Mouse (Mus musculus) neural tube, embryonic 14.5 days (tissue): ENCODE data around the gene Gramd1b. TPM values are rescaled to one million over a fixed set of nuclear protein-coding genes. Genes with fewer than 3 reads are reported as not detected.
A peak's percentile ranks its signal among the peaks of the same experiment; 100 is the strongest.

Source experiments
- ATAC-seq: fragments of 200-750 bp; cut with Nextera tagmentation; 2 replicates; pipeline ENCODE4 v1.8.0; 2017; ENCODE audit warnings: low read depth, mild to moderate bottlenecking, moderate TSS enrichment, moderate library complexity
- H3K27ac ChIP-seq: fragments of 300-500 bp; sonication (generic); 2 replicates; pipeline ENCODE4 v1.5.1; 2014; ENCODE audit warnings: low read depth, mild to moderate bottlenecking, control low read depth, low read length, moderate library complexity, mixed read lengths
- H3K27me3 ChIP-seq: fragments of 300-500 bp; sonication (generic); 2 replicates; pipeline ENCODE4 v1.6.1; 2014; ENCODE audit warnings: low read length; ENCODE audit not compliant: control insufficient read depth, insufficient read depth
- H3K36me3 ChIP-seq: fragments of 300-500 bp; sonication (generic); 2 replicates; pipeline ENCODE4 v1.6.1; 2014; ENCODE audit warnings: low read length, mixed read lengths; ENCODE audit not compliant: control insufficient read depth, insufficient read depth
- H3K4me1 ChIP-seq: fragments of 300-500 bp; sonication (generic); 2 replicates; pipeline ENCODE4 v1.6.1; 2014; ENCODE audit warnings: low read length; ENCODE audit not compliant: control insufficient read depth, insufficient read depth
- H3K4me2 ChIP-seq: fragments of 300-500 bp; sonication (generic); 2 replicates; pipeline ENCODE4 v1.6.1; 2014; ENCODE audit warnings: mild to moderate bottlenecking, low read depth, low read length, control low read depth
- H3K4me3 ChIP-seq: fragments of 300-500 bp; sonication (generic); 2 replicates; pipeline ENCODE4 v1.5.1; 2014; ENCODE audit warnings: low read depth, low read length, control low read depth, mixed read lengths
- H3K9ac ChIP-seq: fragments of 300-500 bp; sonication (generic); replicated peaks from 2 replicates; pipeline ENCODE4 v1.6.1; 2014; ENCODE audit warnings: low read depth, mild to moderate bottlenecking, control low read depth, low read length, mixed read lengths
- H3K9me3 ChIP-seq: fragments of 300-500 bp; sonication (generic); 2 replicates; pipeline ENCODE4 v1.6.1; 2016; ENCODE audit warnings: low read length; ENCODE audit not compliant: control insufficient read depth
- WGBS: fragments of 180-500 bp; shearing (Covaris S2); extraction: QIAGEN DNeasy Blood & Tissue Kit; methylation state at CpG from one replicate; pipeline ENCODE4 v1.1.7; 2014; 5-methylcytosine and 5-hydroxymethylcytosine counted together
- polyA plus RNA-seq: library from polyadenylated mRNA; unstranded; fragments of >200 nt; fragmentation: Nextera tagmentation; extraction: Ambion mirVana; gene quantifications from 2 replicates; pipeline ENCODE4 v1.2.1, GENCODE M21; 2014

The Gramd1b gene
- polyA plus RNA-seq, 1 experiment from 2014 or later: 13.9 TPM

DNA sequence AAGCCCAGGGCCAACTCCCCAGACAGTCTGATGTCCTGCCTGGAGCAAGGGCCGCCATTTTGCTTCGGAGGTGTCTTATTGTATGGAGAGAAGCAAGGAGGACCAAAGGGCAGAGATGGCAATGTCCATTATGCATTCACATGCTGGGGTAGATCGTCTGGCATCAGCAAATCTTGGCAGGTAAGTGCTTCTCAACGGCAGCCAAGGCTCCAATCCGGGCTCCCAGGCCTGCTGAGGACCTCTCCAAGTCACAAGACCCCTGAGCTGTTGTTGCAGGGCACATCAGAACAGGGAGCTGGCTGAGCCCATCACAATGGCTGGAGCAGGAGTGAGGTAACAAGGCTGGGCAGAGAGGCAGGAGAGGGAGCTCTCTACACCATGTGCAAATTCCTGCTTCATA, 237.4 kb downstream of the Gramd1b start:
- WGBS: 96% methylated on average over 5 of the region's 5 CpGs
- Histone ChIP-seq H3K4me2 (no peak overlapping the region), H3K4me1 (no peaks in the 10 kb centered on the region), H3K4me3 (no peak overlapping the region), H3K9ac (no peak overlapping the region), H3K9me3 (no peaks in the 10 kb centered on the region), H3K36me3 (peaks cover 35% of the 10 kb centered on the region), H3K27me3 (no peaks in the 10 kb centered on the region), H3K27ac (no peak overlapping the region)
- no peak for ATAC-seq

DNA sequence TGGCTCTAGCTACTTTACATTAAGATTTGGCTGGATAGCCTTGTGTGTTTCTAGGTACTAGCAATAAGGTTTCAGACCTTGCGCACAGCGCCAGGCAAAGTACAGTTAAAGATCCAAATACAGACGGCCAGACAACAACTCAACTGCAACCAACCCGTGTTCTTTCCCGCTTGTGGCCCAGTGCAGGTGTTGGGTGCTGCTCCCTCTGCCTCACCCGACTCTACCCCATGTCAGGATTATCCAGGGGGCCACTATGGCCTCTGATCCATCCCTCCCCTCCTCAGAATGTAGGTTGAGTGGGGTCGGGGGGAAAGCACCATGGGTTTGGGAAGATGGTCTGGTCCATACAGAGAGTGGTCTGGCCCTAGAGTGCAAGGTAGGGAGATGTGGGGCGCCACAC, 237.9 kb downstream of the Gramd1b start:
- Histone ChIP-seq H3K36me3 (peaks cover 36% of the 10 kb centered on the region), H3K9me3 (no peaks in the 10 kb centered on the region), H3K4me1 (no peaks in the 10 kb centered on the region), H3K9ac (no peak overlapping the region), H3K4me2 (no peak overlapping the region), H3K27ac (no peak overlapping the region), H3K4me3 (no peak overlapping the region), H3K27me3 (no peaks in the 10 kb centered on the region)
- peak; percentile 36 for ATAC-seq
- 92% methylated on average over 8 of the region's 8 CpGs for WGBS

- Histone ChIP-seq H3K4me3 (no peak overlapping the region), H3K27ac (no peak overlapping the region), H3K27me3 (no peaks in the 10 kb centered on the region), H3K9ac (no peak overlapping the region), H3K4me1 (no peaks in the 10 kb centered on the region), H3K4me2 (no peak overlapping the region), H3K36me3 (peaks cover 33% of the 10 kb centered on the region), H3K9me3 (no peaks in the 10 kb centered on the region)
- WGBS: 94% methylated on average over 4 of the region's 4 CpGs
- no peak for ATAC-seq
Observed at GRCm38 (mm10) chr9:40292475-40292874, 238.7 kb downstream of the Gramd1b start.

DNA sequence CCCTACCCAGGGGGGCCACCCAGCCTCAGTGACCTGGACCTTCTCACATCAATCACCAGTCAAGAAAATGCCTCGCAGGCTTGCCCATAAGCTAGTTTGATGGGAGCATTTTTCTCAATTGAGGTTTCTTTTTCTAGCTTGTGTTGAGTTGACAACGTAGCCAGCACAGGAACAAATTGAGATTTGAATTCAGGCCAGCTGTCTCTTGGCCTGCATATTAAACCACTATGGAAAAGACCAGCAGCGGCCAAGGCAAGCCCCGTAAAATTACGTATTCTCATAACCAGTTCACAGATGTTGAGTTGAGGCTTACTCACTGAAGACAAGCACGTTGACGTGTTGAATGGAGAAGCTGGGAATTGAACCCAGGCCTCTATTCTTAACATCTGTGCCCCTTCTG, 248.2 kb downstream of the Gramd1b start:
- Histone ChIP-seq H3K27me3 (no peaks in the 10 kb centered on the region), H3K9me3 (no peaks in the 10 kb centered on the region), H3K4me3 (no peak overlapping the region), H3K4me1 (no peaks in the 10 kb centered on the region), H3K4me2 (no peak overlapping the region), H3K36me3 (peaks cover 17% of the 10 kb centered on the region; the same call in 1 of the 2 replicates), H3K9ac (no peak overlapping the region), H3K27ac (no peak overlapping the region)
- 87% methylated on average over 7 of the region's 7 CpGs for WGBS
- ATAC-seq: no peak

DNA sequence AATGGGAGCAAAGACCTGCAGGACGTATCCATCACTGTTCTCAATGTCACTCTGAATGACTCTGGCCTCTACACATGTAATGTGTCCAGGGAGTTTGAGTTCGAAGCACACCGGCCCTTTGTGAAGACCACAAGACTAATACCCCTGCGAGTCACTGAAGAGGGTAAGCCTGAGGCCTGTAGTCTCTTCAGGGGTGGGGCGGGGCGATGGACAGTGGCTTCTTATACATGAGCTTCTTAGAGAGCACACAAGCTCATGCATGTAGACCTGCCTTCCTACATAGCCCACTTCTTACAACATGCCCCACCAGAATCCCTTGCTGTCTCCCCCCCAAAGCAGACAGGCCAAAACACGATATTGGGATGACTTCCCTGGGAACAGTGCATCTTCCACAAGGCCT, 251.7 kb downstream of the Gramd1b start:
- Histone ChIP-seq H3K9ac (no peak overlapping the region), H3K4me3 (no peak overlapping the region), H3K27me3 (no peaks in the 10 kb centered on the region), H3K36me3 (peaks cover 25% of the 10 kb centered on the region), H3K4me2 (no peak overlapping the region), H3K27ac (no peak overlapping the region), H3K9me3 (no peaks in the 10 kb centered on the region), H3K4me1 (no peaks in the 10 kb centered on the region)
- 91% methylated on average over 7 of the region's 7 CpGs for WGBS
- no peak for ATAC-seq

DNA sequence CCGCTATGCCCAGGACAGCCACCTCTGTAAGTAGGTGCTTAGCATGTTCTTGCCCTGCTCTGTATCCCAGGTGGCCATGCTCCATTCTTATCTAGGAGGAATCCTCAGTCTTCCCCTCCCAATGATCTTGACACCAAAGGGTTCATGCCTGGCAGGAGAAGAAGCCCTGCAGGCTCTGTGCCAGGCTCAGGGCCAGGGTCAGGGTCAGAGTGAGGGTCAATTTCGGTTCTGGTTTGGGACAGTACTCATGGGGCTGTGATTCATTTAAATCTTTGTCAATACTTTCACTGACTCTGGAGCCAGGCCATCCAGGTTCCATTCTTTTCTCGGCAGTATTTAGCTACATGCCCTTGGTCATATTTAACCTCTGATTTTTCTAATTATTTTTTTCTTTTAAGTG, 253.5 kb downstream of the Gramd1b start:
- Histone ChIP-seq H3K9me3 (no peaks in the 10 kb centered on the region), H3K36me3 (peaks cover 19% of the 10 kb centered on the region), H3K4me2 (no peak overlapping the region), H3K27ac (no peak overlapping the region), H3K27me3 (no peaks in the 10 kb centered on the region), H3K9ac (no peak overlapping the region), H3K4me3 (no peak overlapping the region), H3K4me1 (peaks cover 8% of the 10 kb centered on the region; the same call in 1 of the 2 replicates)
- WGBS: 86% methylated on average over 3 of the region's 3 CpGs
- ATAC-seq: no peak

DNA sequence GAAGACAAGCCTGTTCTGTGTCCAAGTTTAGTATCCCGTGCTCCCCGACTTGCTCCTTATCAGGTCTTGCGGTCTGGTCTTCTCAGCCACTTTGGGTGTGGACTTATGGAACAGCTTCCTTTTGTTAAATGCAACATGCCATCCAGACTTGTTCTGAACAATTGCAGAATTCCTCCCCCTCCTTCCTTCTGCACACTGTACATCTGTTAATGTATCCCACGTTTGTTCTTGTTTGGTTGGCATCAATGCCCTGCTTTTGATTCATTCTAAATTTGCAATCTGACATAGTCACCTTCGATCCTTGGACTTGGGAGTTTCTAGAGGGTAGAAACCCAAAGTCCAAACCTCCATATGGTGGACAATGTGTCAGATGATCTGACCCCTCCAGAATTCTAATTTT, 255.3 kb downstream of the Gramd1b start:
- H3K27ac ChIP-seq: no peak overlapping the region
- no peaks in the 10 kb centered on the region for H3K27me3 ChIP-seq
- H3K9ac ChIP-seq: no peak overlapping the region
- no peak for ATAC-seq
- no peaks in the 10 kb centered on the region for H3K9me3 ChIP-seq
- H3K4me1 ChIP-seq: peaks cover 22% of the 10 kb centered on the region; the same call in 1 of the 2 replicates
- WGBS: 93% methylated on average over 5 of the region's 5 CpGs
- no peak overlapping the region for H3K4me3 ChIP-seq
- peaks cover 12% of the 10 kb centered on the region for H3K36me3 ChIP-seq
- no peak overlapping the region for H3K4me2 ChIP-seq

DNA sequence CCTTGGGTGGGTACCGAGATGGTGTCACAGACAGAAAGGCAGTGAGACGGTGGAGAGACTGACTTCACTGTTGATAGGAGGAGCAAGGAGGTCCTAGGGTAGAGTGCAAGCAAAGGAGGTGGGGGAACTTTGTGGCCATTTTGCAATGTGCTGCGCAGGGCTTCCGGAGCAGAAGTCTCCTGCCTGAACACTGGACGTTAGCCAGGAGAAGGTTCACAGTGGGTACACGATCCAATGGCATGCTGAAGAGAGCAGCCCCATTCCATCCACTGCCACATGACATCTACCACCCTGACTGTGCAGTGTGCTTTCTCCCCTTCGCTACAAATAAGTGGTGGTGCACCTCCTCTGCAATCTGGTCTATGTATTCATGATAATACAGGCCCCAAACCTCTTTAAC, 258.4 kb downstream of the Gramd1b start:
- no peak overlapping the region for H3K27ac ChIP-seq
- ATAC-seq: no peak
- H3K4me2 ChIP-seq: peak overlapping the region; percentile 69; the same call in 1 of the 2 replicates
- WGBS: 85% methylated on average over 7 of the region's 7 CpGs
- H3K4me3 ChIP-seq: 0 out of 2 replicates have a peak overlapping the region, but pooled peaks have one; percentile 8
- H3K4me1 ChIP-seq: peaks cover 25% of the 10 kb centered on the region; the same call in 1 of the 2 replicates
- H3K9me3 ChIP-seq: no peaks in the 10 kb centered on the region
- peaks cover 12% of the 10 kb centered on the region for H3K36me3 ChIP-seq
- H3K27me3 ChIP-seq: no peaks in the 10 kb centered on the region; the same call in 1 of the 2 replicates
- no peak overlapping the region for H3K9ac ChIP-seq

DNA sequence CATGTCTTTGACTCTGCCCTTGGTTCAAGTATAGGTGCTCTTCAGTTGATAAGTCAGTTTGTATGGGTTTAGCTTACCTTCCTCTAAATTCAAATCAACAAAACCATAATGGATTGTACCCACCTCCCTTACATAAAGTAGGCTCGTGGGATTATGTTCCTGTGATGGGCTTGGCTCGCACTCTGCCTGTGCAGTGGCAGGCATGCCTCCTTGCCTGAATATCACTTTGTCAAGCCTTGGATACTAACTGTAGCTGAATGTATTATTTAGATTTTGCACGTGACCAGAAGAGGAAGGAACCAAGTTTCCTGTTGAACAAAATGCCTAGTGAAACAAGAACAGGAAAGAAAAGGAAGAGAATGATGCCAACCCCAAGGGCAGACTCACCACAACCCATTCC, 260.1 kb downstream of the Gramd1b start:
- Histone ChIP-seq H3K27ac (no peak overlapping the region), H3K4me2 (peak overlapping the region; percentile 69), H3K4me3 (peak overlapping the region; percentile 60), H3K9ac (no peak overlapping the region; the same call in 1 of the 2 replicates), H3K27me3 (no peaks in the 10 kb centered on the region; the same call in 1 of the 2 replicates), H3K36me3 (no peaks in the 10 kb centered on the region), H3K4me1 (peaks cover 29% of the 10 kb centered on the region; the same call in 1 of the 2 replicates), H3K9me3 (no peaks in the 10 kb centered on the region)
- 46% methylated on average over 3 of the region's 3 CpGs for WGBS
- ATAC-seq: no peak
